Comparison of ENCODE assay signal across 18 mouse cellular contexts in the genomic region with DNA sequence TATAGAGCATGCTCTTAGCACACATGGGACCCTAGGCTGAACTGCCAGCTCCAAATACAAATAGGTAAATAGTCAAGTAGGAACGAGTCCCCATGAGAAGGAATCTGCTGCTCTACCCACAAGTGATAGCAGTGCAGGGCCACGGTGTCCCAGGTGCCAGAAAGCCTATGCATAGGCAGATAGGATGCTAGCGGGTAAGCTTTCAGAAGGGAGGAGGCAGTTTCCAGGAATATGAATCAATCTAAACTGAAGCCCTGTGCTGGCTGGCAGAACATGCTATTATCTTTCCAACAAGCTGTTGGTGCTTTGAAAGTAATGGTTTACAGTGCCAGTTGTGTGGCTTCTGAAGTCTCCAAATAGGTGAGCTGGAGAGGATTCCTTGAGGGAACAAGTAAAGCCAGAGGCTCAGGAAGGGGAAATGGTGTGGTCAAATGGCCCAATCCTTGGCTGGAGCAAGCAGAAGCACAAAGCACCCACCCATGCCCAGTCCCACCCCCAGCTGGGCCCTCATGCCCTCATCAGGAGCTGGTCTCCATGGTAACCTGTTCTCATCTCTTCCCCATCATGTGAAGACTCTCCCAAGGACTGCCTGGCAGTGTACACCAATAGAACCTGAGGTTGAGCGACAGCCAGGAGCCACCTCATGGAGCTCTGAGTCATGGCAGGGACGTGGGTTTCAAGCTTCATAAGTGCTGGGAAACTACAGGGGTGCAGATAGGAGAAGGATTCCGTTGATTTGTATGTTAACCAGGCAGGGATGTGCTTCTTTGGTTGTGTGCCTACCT. TPM values are rescaled to one million over a fixed set of nuclear protein-coding genes. Genes with fewer than 3 reads are reported as not detected.
DNase-seq lines count a peak whose midpoint lies in the region; ATAC-seq and TF ChIP-seq lines count a peak whose summit lies in the region.
"Had no signal": no experiment of that assay in that cellular context is flagged by ENCODE, and none has a peak within 500 bp of the region (broad histone marks: within the 10 kb centered on the region; RNA-seq: fewer than 3 reads in every experiment).

No protein-coding gene starts in this region.

- WGBS in stomach, embryonic 15.5 days = 82% methylated on average over 6 of the region's 6 CpGs
- WGBS in stomach, postnatal 0 days = 87% methylated on average over 6 of the region's 6 CpGs
- 41% methylated on average over 6 of the region's 6 CpGs for WGBS in liver, embryonic 12.5 days (ENCODE audit: insufficient replicate concordance)
- 90% methylated on average over 6 of the region's 6 CpGs for WGBS in kidney, adult 2 months

- TF ChIP-seq POLR2A in kidney, adult 2 months (IDR thresholded peaks at IDR 0.05; ENCODE audit: low read depth, low read length) = no peak

- no peak overlapping the region for H3K4me3 ChIP-seq in stomach, embryonic 15.5 days (replicated peaks)
- H3K4me3 ChIP-seq in stomach, postnatal 0 days (ENCODE audit: low read depth, low read length) = no peak overlapping the region
- H3K4me3 ChIP-seq in liver, embryonic 12.5 days = no peak overlapping the region
- no peak overlapping the region for H3K4me3 ChIP-seq in kidney, adult 2 months (ENCODE audit: insufficient read depth, low read depth, low read length)
- H3K4me3 ChIP-seq: forebrain, embryonic 13.5 days; heart, embryonic 12.5 days; limb, embryonic 10.5 days; lung, embryonic 15.5 days had no signal

- no peak for TF ChIP-seq EP300 in stomach, postnatal 0 days (optimal IDR thresholded peaks at IDR 0.05)

- no peaks in the 10 kb centered on the region; the same call in 1 of the 2 replicates for H3K36me3 ChIP-seq in stomach, embryonic 15.5 days
- H3K36me3 ChIP-seq in stomach, postnatal 0 days (ENCODE audit: control insufficient read depth, insufficient read depth, low read length) = no peaks in the 10 kb centered on the region
- 0 out of 2 replicates have a peak, but pooled peaks cover 3% of the 10 kb centered on the region for H3K36me3 ChIP-seq in liver, embryonic 12.5 days
- no peaks in the 10 kb centered on the region for H3K36me3 ChIP-seq in kidney, adult 2 months (ENCODE audit: control insufficient read depth, insufficient read depth, low read length)
- H3K36me3 ChIP-seq: lung, embryonic 15.5 days had no signal

- H3K27ac ChIP-seq in stomach, embryonic 15.5 days = no peak overlapping the region
- no peak overlapping the region for H3K27ac ChIP-seq in stomach, postnatal 0 days (replicated peaks)
- H3K27ac ChIP-seq in liver, embryonic 12.5 days = peak overlapping the region; percentile 75
- H3K27ac ChIP-seq in kidney, adult 2 months (ENCODE audit: insufficient read depth, low read depth, low read length) = no peak overlapping the region
- H3K27ac ChIP-seq: forebrain, embryonic 13.5 days; kidney, postnatal 0 days; limb, embryonic 10.5 days; lung, embryonic 15.5 days had no signal

- no peak overlapping the region for H3K4me2 ChIP-seq in stomach, embryonic 15.5 days
- H3K4me2 ChIP-seq in stomach, postnatal 0 days (replicated peaks; ENCODE audit: low read depth) = no peak overlapping the region
- H3K4me2 ChIP-seq in liver, embryonic 12.5 days = peak overlapping the region; percentile 24; the same call in 1 of the 2 replicates
- H3K4me2 ChIP-seq: forebrain, embryonic 13.5 days; heart, embryonic 12.5 days; lung, embryonic 15.5 days had no signal

- 0 out of 2 replicates have a peak, but pooled peaks have one; percentile 16 for ATAC-seq in stomach, embryonic 15.5 days (ENCODE audit: insufficient read depth, low FRiP score, low read depth)
- ATAC-seq in stomach, postnatal 0 days (ENCODE audit: low FRiP score, low TSS enrichment) = no peak
- peak; percentile 92 for ATAC-seq in liver, embryonic 12.5 days
- ATAC-seq in cerebellum, adult (ENCODE audit: insufficient number of reproducible peaks, low FRiP score, low TSS enrichment) = no peak
- ATAC-seq: forebrain, embryonic 13.5 days had no signal

- H3K4me1 ChIP-seq in stomach, embryonic 15.5 days = no peaks in the 10 kb centered on the region; the same call in 1 of the 2 replicates
- 0 out of 2 replicates have a peak, but pooled peaks cover 3% of the 10 kb centered on the region for H3K4me1 ChIP-seq in stomach, postnatal 0 days (replicated peaks; ENCODE audit: control insufficient read depth, insufficient read depth)
- peaks cover 84% of the 10 kb centered on the region for H3K4me1 ChIP-seq in liver, embryonic 12.5 days
- no peaks in the 10 kb centered on the region for H3K4me1 ChIP-seq in kidney, adult 2 months (ENCODE audit: control insufficient read depth, insufficient read depth, low read length)
- H3K4me1 ChIP-seq: forebrain, embryonic 13.5 days; limb, embryonic 10.5 days; lung, embryonic 15.5 days had no signal

- H3K9ac ChIP-seq in stomach, embryonic 15.5 days = no peak overlapping the region
- no peak overlapping the region for H3K9ac ChIP-seq in stomach, postnatal 0 days (ENCODE audit: low read length)
- H3K9ac ChIP-seq in liver, embryonic 12.5 days = no peak overlapping the region
- H3K9ac ChIP-seq: forebrain, embryonic 13.5 days; heart, embryonic 12.5 days; lung, embryonic 15.5 days had no signal

- DNase-seq in frontal cortex, postnatal 36 days (ENCODE audit: low spot score in 2 of 2) = peak; percentile 43 to 50
- no peak for DNase-seq in frontal cortex, postnatal 10 days (ENCODE audit: low spot score in 2 of 2)
- DNase-seq in stomach, postnatal 0 days (ENCODE audit: low spot score) = no peak
- DNase-seq in kidney, adult 2 months = no peak
- no peak for DNase-seq in heart, postnatal 4 days
- DNase-seq: adrenal gland, postnatal 36 days; cerebellum, adult 11-12 months; gastrocnemius, postnatal 36 days had no signal

- H3K27me3 ChIP-seq in stomach, embryonic 15.5 days (replicated peaks) = no peaks in the 10 kb centered on the region
- H3K27me3 ChIP-seq in stomach, postnatal 0 days (ENCODE audit: control insufficient read depth, insufficient read depth, low read length) = no peaks in the 10 kb centered on the region
- no peaks in the 10 kb centered on the region for H3K27me3 ChIP-seq in liver, embryonic 12.5 days (replicated peaks)
- no peaks in the 10 kb centered on the region for H3K27me3 ChIP-seq in kidney, adult 2 months (replicated peaks; ENCODE audit: control insufficient read depth, insufficient read depth, low read length)
- H3K27me3 ChIP-seq: forebrain, embryonic 13.5 days; heart, embryonic 12.5 days; lung, embryonic 15.5 days had no signal

- TF ChIP-seq CTCF in stomach, postnatal 0 days (IDR thresholded peaks at IDR 0.05; ENCODE audit: low read depth) = no peak
- TF ChIP-seq CTCF in kidney, adult 2 months (conservative IDR thresholded peaks at IDR 0.05; ENCODE audit: insufficient read depth, insufficient read length, low read depth, low read length) = no peak

- H3K9me3 ChIP-seq in stomach, embryonic 15.5 days = no peaks in the 10 kb centered on the region
- no peaks in the 10 kb centered on the region for H3K9me3 ChIP-seq in stomach, postnatal 0 days (ENCODE audit: control insufficient read depth, low read length)
- no peaks in the 10 kb centered on the region for H3K9me3 ChIP-seq in liver, embryonic 12.5 days (replicated peaks)
- H3K9me3 ChIP-seq: forebrain, embryonic 13.5 days; G1E; heart, embryonic 12.5 days; limb, embryonic 10.5 days; lung, embryonic 15.5 days had no signal

RNA-seq across cellular contexts. Expression of gene B3gnt7, which starts 57.1 kb away (rescaled TPM):
- 4.6 and 5.5 TPM in 2 replicates for polyA plus RNA-seq in stomach, embryonic 15.5 days (2015; fragmentation: Nextera tagmentation; extraction: Ambion mirVana)
- polyA plus RNA-seq in stomach, postnatal 0 days (2015; fragmentation: Nextera tagmentation; extraction: Ambion mirVana) = 9.3 and 10.9 TPM in 2 replicates
- 4.7 and 4.8 TPM in 2 replicates for polyA plus RNA-seq in liver, embryonic 12.5 days (2016; fragmentation: Nextera tagmentation; extraction: Ambion mirVana)
- polyA plus RNA-seq in kidney, adult 2 months (2012; rRNA removed) = 9.6 and 10.8 TPM in 2 replicates
- 1 to 10 TPM in 1 of 2 experiments, under 1 TPM in 1; 0.98 to 1.1 TPM for total RNA-seq in heart, postnatal 4 days (2021)
- total RNA-seq: gastrocnemius, postnatal 36 days had no signal
- polyA plus RNA-seq: C2C12, G1E had no signal

Comparison
In these comparisons a context has a peak if more than half of its experiments do, and no peak if none do; other contexts are left out.
1. DNase-seq: peak in frontal cortex, postnatal 36 days (2 of 2); none in frontal cortex, postnatal 10 days (0 of 2), stomach, postnatal 0 days (single experiment), kidney, adult 2 months (single experiment) and heart, postnatal 4 days (single experiment).
2. ATAC-seq: peak in stomach, embryonic 15.5 days (single experiment) and liver, embryonic 12.5 days (single experiment); none in stomach, postnatal 0 days (single experiment) and cerebellum, adult (single experiment).